Mouse (Mus musculus) hindbrain, embryonic 11.5 days (tissue): Measurements from ENCODE around the gene Ank. TPM values are rescaled to one million over a fixed set of nuclear protein-coding genes. Genes with fewer than 3 reads are reported as not detected.
"Not testable (repeated sequence)": the region's sequence is repeated elsewhere in the genome, so short reads cannot be mapped to it uniquely, and the experiment has no call there.

Experiments used
- ATAC-seq: fragments of 200-750 bp; cut with Nextera tagmentation; 2 replicates; pipeline ENCODE4 v1.8.0; 2017; ENCODE audit warnings: mild to moderate bottlenecking, moderate TSS enrichment, moderate library complexity; ENCODE audit not compliant: low FRiP score
- DNase-seq: peaks from one replicate; pipeline ENCODE4 v3.0.0-alpha.2; 2015; ENCODE audit warnings: low spot score
- H3K27ac ChIP-seq: fragments of 300-500 bp; sonication (generic); 2 replicates; pipeline ENCODE4 v1.5.1; 2014; ENCODE audit warnings: mild to moderate bottlenecking, low read depth, low read length
- H3K27me3 ChIP-seq: fragments of 300-500 bp; sonication (generic); 2 replicates; pipeline ENCODE4 v1.6.1; 2014; ENCODE audit warnings: mild to moderate bottlenecking, low read length, moderate library complexity, mixed read lengths; ENCODE audit not compliant: control insufficient read depth, insufficient read depth
- H3K36me3 ChIP-seq: fragments of 300-500 bp; sonication (generic); 2 replicates; pipeline ENCODE4 v1.6.1; 2014; ENCODE audit warnings: mild to moderate bottlenecking, low read length, moderate library complexity, mixed read lengths; ENCODE audit not compliant: control insufficient read depth, insufficient read depth
- H3K4me1 ChIP-seq: fragments of 300-500 bp; sonication (generic); replicated peaks from 2 replicates; pipeline ENCODE4 v1.6.1; 2014; ENCODE audit warnings: low read length, mixed read lengths; ENCODE audit not compliant: control insufficient read depth, insufficient read depth
- H3K4me2 ChIP-seq: fragments of 300-500 bp; sonication (generic); replicated peaks from 2 replicates; pipeline ENCODE4 v1.6.1; 2014; ENCODE audit warnings: mild to moderate bottlenecking, low read depth, low read length
- H3K4me3 ChIP-seq: fragments of 300-500 bp; sonication (generic); 2 replicates; pipeline ENCODE4 v1.5.1; 2014; ENCODE audit warnings: low read depth, low read length
- H3K9ac ChIP-seq: fragments of 300-500 bp; sonication (generic); 2 replicates; pipeline ENCODE4 v1.6.1; 2014; ENCODE audit warnings: low read depth, low read length
- H3K9me3 ChIP-seq: fragments of 300-500 bp; sonication (generic); 2 replicates; pipeline ENCODE4 v1.6.1; 2016; ENCODE audit warnings: low read length; ENCODE audit not compliant: control insufficient read depth
- WGBS: fragments of 180-500 bp; shearing (Covaris S2); extraction: QIAGEN DNeasy Blood & Tissue Kit; methylation state at CpG from one replicate; pipeline ENCODE4 v1.1.7; 2014; 5-methylcytosine and 5-hydroxymethylcytosine counted together
- polyA plus RNA-seq: library from polyadenylated mRNA; unstranded; fragments of >200 nt; fragmentation: Nextera tagmentation; extraction: Ambion mirVana; gene quantifications from 2 replicates; pipeline ENCODE4 v1.2.1, GENCODE M21; 2014

The Ank gene
- polyA plus RNA-seq, 1 experiment from 2014 or later, result 12.1 TPM

GRCm38 (mm10) chr15:27441053-27441452 lies 25.4 kb upstream of the Ank start:
- DNase-seq, result no peak
- Histone ChIP-seq H3K4me3 (no peak overlapping the region), H3K27me3 (no peaks in the 10 kb centered on the region), H3K9ac (no peak overlapping the region), H3K9me3 (no peaks in the 10 kb centered on the region), H3K27ac (no peak overlapping the region), H3K4me2 (no peak overlapping the region), H3K36me3 (no peaks in the 10 kb centered on the region), H3K4me1 (no peaks in the 10 kb centered on the region)
- 0 out of 2 replicates have a peak, but pooled peaks have one; percentile 35 for ATAC-seq
- WGBS, result 92% methylated on average over 6 of the region's 7 CpGs

- Histone ChIP-seq H3K9ac (no peak overlapping the region), H3K4me2 (no peak overlapping the region), H3K27me3 (no peaks in the 10 kb centered on the region), H3K4me1 (no peaks in the 10 kb centered on the region), H3K4me3 (no peak overlapping the region), H3K27ac (no peak overlapping the region), H3K36me3 (no peaks in the 10 kb centered on the region), H3K9me3 (no peaks in the 10 kb centered on the region)
- 86% methylated on average over 4 of the region's 4 CpGs for WGBS
- ATAC-seq, result no peak
- DNase-seq, result no peak
These were observed 24.9 kb upstream of the Ank start for GRCm38 (mm10) chr15:27441529-27441928.

DNA sequence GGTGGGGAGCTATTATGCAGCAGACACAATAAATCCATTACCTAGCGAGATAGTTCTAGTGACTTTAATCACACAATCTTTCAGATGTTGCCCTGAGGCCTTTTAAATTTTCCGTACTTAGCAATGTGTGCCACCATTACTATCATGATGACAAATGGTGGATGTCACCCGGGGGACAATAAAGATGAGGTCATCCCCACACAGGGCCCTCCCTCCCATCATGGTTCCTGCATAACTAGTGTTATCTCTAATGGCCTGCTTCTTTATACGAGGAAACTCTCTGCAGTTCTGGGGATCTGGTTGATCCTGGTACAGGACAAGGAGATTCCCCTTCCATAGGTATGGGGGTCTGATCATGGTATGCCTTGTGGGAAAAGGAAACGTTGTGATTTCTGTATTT lies 24.5 kb upstream of the Ank start:
- DNase-seq (no peak), ATAC-seq (0 out of 2 replicates have a peak, but pooled peaks have one; percentile 56)
- no peaks in the 10 kb centered on the region for H3K9me3 ChIP-seq
- H3K9ac ChIP-seq, result no peak overlapping the region
- no peak overlapping the region for H3K4me3 ChIP-seq
- no peak overlapping the region for H3K4me2 ChIP-seq
- no peaks in the 10 kb centered on the region for H3K27me3 ChIP-seq
- no peak overlapping the region for H3K27ac ChIP-seq
- H3K36me3 ChIP-seq, result no peaks in the 10 kb centered on the region
- WGBS, result 65% methylated on average over 5 of the region's 5 CpGs
- H3K4me1 ChIP-seq, result no peaks in the 10 kb centered on the region

GRCm38 (mm10) chr15:27444772-27445347 lies 21.6 kb upstream of the Ank start:
- no peak overlapping the region for H3K4me3 ChIP-seq
- no peaks in the 10 kb centered on the region for H3K27me3 ChIP-seq
- ATAC-seq, result no peak
- H3K27ac ChIP-seq, result no peak overlapping the region
- WGBS, result 88% methylated on average over 9 of the region's 9 CpGs
- H3K9ac ChIP-seq, result no peak overlapping the region
- no peaks in the 10 kb centered on the region for H3K4me1 ChIP-seq
- no peak overlapping the region for H3K4me2 ChIP-seq
- H3K9me3 ChIP-seq, result no peaks in the 10 kb centered on the region
- no peaks in the 10 kb centered on the region for H3K36me3 ChIP-seq
- DNase-seq, result no peak

DNA sequence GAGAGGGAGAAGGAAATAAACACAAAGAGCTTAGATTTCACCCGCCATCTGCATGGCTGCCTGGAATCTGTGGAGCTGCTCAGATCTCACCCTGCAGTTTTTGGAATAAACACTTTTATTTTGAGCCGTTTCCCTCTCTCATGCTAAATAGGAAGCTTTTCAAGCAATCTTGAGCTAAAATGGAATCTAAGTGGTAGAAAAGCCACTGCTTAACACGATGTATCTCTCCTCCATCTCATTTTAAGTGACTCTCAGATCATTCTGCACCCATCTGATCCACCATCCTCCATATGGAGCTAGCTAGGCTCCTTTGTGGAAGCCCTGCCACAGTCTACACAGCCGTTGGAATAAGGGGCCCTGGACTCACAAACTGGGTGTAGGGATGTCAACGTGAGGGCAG lies 15.8 kb upstream of the Ank start:
- Histone ChIP-seq H3K4me1 (no peaks in the 10 kb centered on the region), H3K27me3 (no peaks in the 10 kb centered on the region), H3K9me3 (no peaks in the 10 kb centered on the region), H3K27ac (no peak overlapping the region), H3K4me2 (no peak overlapping the region), H3K9ac (no peak overlapping the region), H3K4me3 (no peak overlapping the region), H3K36me3 (no peaks in the 10 kb centered on the region)
- DNase-seq (no peak), ATAC-seq (no peak)
- WGBS, result 81% methylated on average over 5 of the region's 5 CpGs

DNA sequence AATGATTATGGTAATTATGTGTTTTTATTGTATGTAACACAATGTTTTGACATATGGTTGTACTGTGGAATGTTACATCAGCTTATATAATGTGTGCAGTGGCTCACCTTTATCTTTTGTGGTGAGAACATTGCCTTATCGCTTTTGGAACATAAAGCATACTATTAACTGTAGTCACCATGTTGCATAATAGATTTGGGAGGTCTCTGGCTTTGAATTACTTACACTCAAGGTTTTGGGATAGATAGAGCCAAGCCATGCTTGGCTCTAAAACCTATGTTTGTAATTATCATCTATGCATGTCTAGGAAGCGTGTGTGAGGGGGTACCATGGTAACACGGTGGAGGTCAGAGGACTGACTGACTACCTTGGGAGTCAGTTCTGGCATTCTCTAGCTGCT lies 14.7 kb upstream of the Ank start:
- no peak for ATAC-seq
- DNase-seq, result no peak
- Histone ChIP-seq H3K9ac (no peak overlapping the region), H3K4me3 (no peak overlapping the region), H3K36me3 (no peaks in the 10 kb centered on the region), H3K27ac (no peak overlapping the region), H3K4me1 (no peaks in the 10 kb centered on the region), H3K4me2 (no peak overlapping the region), H3K9me3 (no peaks in the 10 kb centered on the region), H3K27me3 (no peaks in the 10 kb centered on the region)
- 93% methylated on average over 3 of the region's 3 CpGs for WGBS

DNA sequence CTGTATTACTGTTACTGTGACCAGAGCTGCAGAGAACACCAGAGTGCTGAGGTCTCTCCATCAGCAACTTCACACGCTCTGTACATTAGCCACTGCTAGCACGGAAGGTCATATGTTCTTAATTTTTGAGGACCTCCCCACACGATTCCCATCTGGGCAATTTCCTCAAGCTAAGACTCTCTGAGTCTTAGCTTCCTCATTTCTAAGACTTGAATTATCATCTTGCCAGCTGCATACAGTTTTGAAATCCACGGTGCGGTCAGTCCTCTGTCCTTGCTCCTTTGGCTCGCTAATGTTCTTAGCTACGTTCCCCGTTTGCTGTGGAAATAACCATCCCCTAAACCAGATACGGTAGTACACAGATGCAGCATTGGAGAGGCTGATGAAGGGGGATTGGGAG lies 14.0 kb upstream of the Ank start:
- 78% methylated on average over 9 of the region's 9 CpGs for WGBS
- Histone ChIP-seq H3K27ac (no peak overlapping the region), H3K4me2 (no peak overlapping the region), H3K4me1 (no peaks in the 10 kb centered on the region), H3K4me3 (no peak overlapping the region), H3K9ac (no peak overlapping the region), H3K36me3 (no peaks in the 10 kb centered on the region), H3K9me3 (no peaks in the 10 kb centered on the region), H3K27me3 (no peaks in the 10 kb centered on the region)
- no peak for ATAC-seq
- no peak for DNase-seq

DNA sequence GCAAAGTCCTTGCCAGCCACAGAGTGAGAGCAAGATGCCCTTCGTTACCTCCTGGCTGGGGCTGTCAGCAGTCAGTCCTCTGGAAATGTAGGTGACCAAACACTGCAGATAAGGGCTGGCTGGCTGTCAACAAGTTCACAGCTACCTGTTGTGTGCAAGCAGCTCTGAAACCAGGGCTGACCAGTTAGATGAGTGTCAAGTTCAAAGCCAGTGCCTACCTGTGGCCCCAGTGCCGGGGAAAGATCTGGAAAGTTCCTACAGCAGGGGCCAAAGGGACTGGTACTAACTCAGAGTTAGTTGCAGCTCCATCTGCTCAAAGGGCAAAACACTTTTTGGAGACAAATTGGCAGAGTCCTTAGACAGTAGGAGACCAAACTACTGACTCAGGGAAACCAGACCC lies 9.5 kb upstream of the Ank start:
- Histone ChIP-seq H3K9me3 (no peaks in the 10 kb centered on the region), H3K27ac (no peak overlapping the region), H3K36me3 (no peaks in the 10 kb centered on the region), H3K9ac (no peak overlapping the region), H3K4me2 (no peak overlapping the region), H3K4me1 (no peaks in the 10 kb centered on the region), H3K4me3 (no peak overlapping the region), H3K27me3 (no peaks in the 10 kb centered on the region)
- DNase-seq (no peak), ATAC-seq (no peak)
- WGBS, result 91% methylated on average over 2 of the region's 2 CpGs

- H3K9me3 ChIP-seq, H3K4me1 ChIP-seq, H3K27ac ChIP-seq, DNase-seq, H3K9ac ChIP-seq, H3K36me3 ChIP-seq, H3K4me2 ChIP-seq, ATAC-seq, H3K4me3 ChIP-seq, H3K27me3 ChIP-seq: not testable (repeated sequence)
- 48% methylated on average over 14 of the region's 14 CpGs for WGBS
These were observed 6.7 kb upstream of the Ank start for GRCm38 (mm10) chr15:27459781-27460180.
